Mouse (Mus musculus): ENCODE results near the gene Snx29.

DNA sequence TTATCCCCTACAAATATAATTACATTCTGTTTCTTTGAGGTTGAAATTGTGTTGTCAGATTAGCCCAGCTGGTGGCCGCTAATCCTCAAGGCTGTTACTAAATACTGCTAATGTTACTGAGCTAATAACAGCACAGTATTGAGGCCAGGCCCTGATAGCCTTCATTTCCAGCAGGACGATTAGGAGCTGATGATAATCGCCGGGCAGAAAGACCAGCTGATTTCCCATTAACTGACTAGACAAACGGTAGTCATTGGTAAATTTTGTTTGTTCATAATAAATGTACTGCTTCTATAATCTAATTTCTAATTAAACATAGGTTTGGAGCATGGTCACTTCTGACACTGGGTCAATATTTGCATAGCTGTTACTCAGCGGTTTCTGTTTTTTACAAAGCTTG lies 43.9 kb upstream of the Snx29 start:
- TF ChIP-seq CTCF (IDR thresholded peaks at IDR 0.05; ENCODE audit: borderline replicate concordance, insufficient read depth, low read depth, low read length) (no peak), POLR2A (IDR thresholded peaks at IDR 0.05; ENCODE audit: borderline replicate concordance, insufficient read depth, low read length) (no peak)
